Mouse (Mus musculus) liver, adult (tissue): ENCODE measurements around the gene Tas1r3.

Source experiments
- GATA4 ChIP-seq: IDR thresholded peaks from 2 replicates; pipeline ENCODE4 v1.6.1; 2014; ENCODE audit warnings: mild to moderate bottlenecking, low read length; ENCODE audit not compliant: insufficient replicate concordance

Tas1r3 gene

DNA sequence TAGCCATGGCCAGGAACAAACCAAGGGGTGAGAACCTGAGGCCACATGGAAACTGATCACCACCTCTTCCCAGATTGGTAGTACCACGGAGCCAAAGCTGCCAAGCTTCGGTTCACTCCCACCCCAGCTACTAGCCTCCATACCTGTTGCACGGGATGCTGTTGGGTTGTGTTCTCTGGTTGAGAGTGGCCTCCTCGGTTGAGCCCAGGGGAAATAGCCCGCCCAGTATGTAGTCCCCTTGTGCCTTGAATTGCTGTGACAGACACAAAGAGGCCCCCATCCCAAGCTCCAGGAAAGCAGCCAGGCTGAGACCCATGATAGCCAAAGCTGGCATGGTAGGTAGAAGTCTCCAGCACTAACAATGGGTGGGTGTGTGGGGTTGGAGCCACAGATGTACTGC lies at the start of gene Tas1r3:
Gene Tas1r3 (minus strand): TSS at position 362 of the 400 bp plus-strand sequence.
- no peak for TF ChIP-seq GATA4

GRCm38 (mm10) chr4:155908751-155909150 lies 45.6 kb upstream of the Tas1r3 start:
- no peak for TF ChIP-seq GATA4

GRCm38 (mm10) chr4:155908281-155908680 lies 45.1 kb upstream of the Tas1r3 start:
- no peak for TF ChIP-seq GATA4

DNA sequence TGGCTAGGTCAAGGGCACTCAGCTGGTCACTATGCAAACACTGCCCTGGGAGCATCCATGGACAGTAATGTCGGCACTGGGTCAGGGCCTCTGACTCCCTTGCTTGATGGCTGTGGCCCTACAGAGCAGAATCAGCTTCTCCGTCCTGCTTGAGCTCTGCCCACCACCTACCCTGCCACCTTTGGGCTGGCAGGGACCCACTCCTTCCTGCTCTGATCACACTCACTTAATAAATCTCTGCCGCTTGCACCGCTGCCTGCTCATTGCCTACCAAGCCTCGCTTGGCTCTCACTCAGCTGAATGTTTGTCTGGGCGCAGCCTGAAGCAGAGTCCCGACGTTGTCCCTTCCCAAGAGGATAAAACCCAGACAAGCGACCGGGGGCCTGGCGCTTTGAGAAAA lies 43.8 kb upstream of the Tas1r3 start:
- TF ChIP-seq GATA4: no peak

- no peak for TF ChIP-seq GATA4
Observed at GRCm38 (mm10) chr4:155906125-155906524, 43.0 kb upstream of the Tas1r3 start.

DNA sequence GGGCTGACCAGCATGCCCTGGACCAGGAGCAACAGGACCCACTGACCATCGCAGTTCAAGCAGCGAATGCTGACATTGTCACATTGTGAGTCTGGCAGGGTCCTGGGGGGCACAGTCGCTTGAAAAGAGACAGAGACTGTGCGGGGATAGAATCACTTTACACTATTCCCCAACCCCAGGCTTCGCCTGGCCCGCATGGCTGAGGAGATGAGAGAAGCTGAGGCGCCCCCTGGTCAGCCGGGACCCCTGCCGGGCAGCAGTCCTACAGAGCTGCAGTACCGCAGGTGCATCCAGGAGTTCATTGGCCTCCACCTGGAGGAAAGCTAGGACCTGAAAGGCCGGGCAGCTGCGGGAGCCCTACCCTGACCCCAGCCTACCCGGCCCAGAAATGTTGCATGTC lies 42.5 kb upstream of the Tas1r3 start:
- TF ChIP-seq GATA4: no peak

GRCm38 (mm10) chr4:155904318-155905102 lies 41.3 kb upstream of the Tas1r3 start:
- TF ChIP-seq GATA4: no peak

DNA sequence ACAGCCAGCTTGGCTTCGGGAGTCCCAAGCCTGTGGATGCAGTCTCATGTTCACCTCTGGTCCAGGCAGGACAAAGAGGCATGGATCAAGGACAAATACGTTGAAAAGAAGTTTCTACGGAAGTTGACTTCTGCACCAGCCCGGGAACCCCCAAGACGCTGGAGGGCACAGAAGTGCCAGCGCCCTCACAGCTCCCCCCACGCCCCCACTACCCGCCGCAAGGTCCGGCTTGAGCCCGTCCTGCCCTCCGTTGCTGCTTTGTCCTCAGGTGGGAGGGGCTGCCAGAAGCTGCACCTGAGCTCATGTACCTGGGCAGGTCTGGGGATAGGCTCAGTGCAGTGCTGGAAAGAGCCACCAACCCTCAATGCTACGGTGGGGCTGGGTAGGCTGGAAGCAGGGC lies 40.1 kb upstream of the Tas1r3 start:
- TF ChIP-seq GATA4: no peak

- no peak for TF ChIP-seq GATA4
Observed at GRCm38 (mm10) chr4:155901205-155901604, 38.0 kb upstream of the Tas1r3 start.

DNA sequence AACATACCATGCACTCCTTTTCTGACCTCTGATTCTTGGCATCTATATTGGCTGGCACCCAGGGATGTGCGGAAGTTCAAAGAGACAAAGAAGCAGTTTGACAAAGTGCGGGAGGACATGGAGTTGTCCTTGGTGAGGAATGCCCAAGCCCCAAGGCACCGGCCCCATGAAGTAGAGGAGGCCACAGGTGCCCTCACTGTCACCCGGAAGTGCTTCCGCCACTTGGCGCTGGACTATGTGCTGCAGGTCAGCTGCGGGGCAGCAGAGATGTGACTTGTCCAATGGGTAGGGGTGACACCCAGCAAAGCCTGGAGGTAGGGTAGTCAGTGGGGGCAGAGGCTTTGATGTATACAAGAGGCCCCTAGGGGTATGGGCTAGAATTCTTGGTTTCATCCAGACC lies 36.2 kb upstream of the Tas1r3 start:
- no peak for TF ChIP-seq GATA4

GRCm38 (mm10) chr4:155898318-155898717 lies 35.2 kb upstream of the Tas1r3 start:
- no peak for TF ChIP-seq GATA4

GRCm38 (mm10) chr4:155896461-155896860 lies 33.3 kb upstream of the Tas1r3 start:
- TF ChIP-seq GATA4: no peak

- TF ChIP-seq GATA4: no peak
Observed at GRCm38 (mm10) chr4:155895826-155896225, 32.7 kb upstream of the Tas1r3 start.

DNA sequence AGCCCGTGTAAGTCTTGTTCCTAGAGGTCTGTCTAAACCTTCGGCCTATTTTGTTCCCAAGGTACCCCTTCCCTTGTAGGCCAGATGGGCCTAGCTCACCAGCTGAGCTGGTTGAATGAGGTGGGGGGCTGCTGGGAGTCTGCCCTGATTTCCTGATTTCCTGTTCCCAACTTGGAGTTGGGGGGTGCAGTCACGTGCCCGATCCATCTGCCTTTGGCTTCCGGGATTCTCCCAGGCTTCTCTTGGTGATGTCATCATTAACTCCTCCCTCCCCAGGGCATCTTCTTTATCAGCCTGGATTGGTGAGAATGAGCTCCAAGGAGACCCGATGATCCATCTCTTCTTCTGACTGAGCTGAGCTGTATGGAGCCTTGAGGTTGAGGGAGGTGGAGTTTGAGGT lies 32.1 kb upstream of the Tas1r3 start:
- TF ChIP-seq GATA4: no peak

- no peak for TF ChIP-seq GATA4
Observed at GRCm38 (mm10) chr4:155894311-155894881, 31.2 kb upstream of the Tas1r3 start.

GRCm38 (mm10) chr4:155893212-155893690 lies 30.1 kb upstream of the Tas1r3 start:
- no peak for TF ChIP-seq GATA4
